Mouse (Mus musculus) left cerebral cortex, postnatal 36 days (tissue): Measurements from ENCODE around the gene 2310034G01Rik. TPM values are rescaled to one million over a fixed set of nuclear protein-coding genes. Genes with fewer than 3 reads are reported as not detected.
A peak's percentile ranks its signal among the peaks of the same experiment; 100 is the strongest.

Experiments
- DNase-seq, 2 experiments: peaks; one replicate each; pipeline ENCODE4 v3.0.0; 2021 to 2022; ENCODE audit warnings: low spot score in 2 of 2, mixed read lengths in 1 of 2
- intact Hi-C: fragments of 180-260 bp; cut with DNase I; formaldehyde crosslinking; loops from one replicate; pipeline ENCODE4 v1.15.1; 2025
- total RNA-seq, 2 experiments: library from RNA; stranded (reverse); gene quantifications; 2 replicates each; pipeline ENCODE4 v1.2.3; 2021

Gene 2310034G01Rik
- total RNA-seq = under 1 TPM; 0.62 to 0.68 TPM

GRCm38 (mm10) chr19:46350168-46350932 lies at the start of gene 2310034G01Rik:
TSS of gene 2310034G01Rik (minus strand) at chr19:46350302.
- no peak for DNase-seq
- intact Hi-C loops = no loop called here

GRCm38 (mm10) chr19:46399886-46400285 lies 49.8 kb upstream of the 2310034G01Rik start:
- intact Hi-C loops = loop anchor here (5.0 kb wide), 1 partner anchor 127 kb away; no protein-coding TSS in a partner anchor
- no peak for DNase-seq

GRCm38 (mm10) chr19:46399372-46399771 lies 49.3 kb upstream of the 2310034G01Rik start:
- DNase-seq = no peak
- intact Hi-C loops = loop anchor here (5.0 kb wide), 1 partner anchor 128 kb away; no protein-coding TSS in a partner anchor

- intact Hi-C loops = loop anchor here (5.0 kb wide), 1 partner anchor 129 kb away; no protein-coding TSS in a partner anchor
Measured at GRCm38 (mm10) chr19:46398401-46398800, 48.3 kb upstream of the 2310034G01Rik start.

GRCm38 (mm10) chr19:46397436-46398001 lies 47.4 kb upstream of the 2310034G01Rik start:
- DNase-seq = no peak
- intact Hi-C loops = loop anchor here (2.0 to 5.0 kb wide), 2 partner anchors 103 to 130 kb away; partner anchors contain the start of gene Trim8

More at GRCm38 (mm10) chr19:46398401-46398800, 48.3 kb upstream of the 2310034G01Rik start:
- no peak for DNase-seq

GRCm38 (mm10) chr19:46396686-46397435 lies 46.8 kb upstream of the 2310034G01Rik start, which contains the start of gene Sufu:
TSS of gene Sufu (plus strand) at chr19:46396896.
- intact Hi-C loops = loop anchor here (1.0 to 5.0 kb wide), 3 partner anchors 47 to 130 kb away; partner anchors contain the start of gene Trim8

GRCm38 (mm10) chr19:46396109-46396508 lies 46.0 kb upstream of the 2310034G01Rik start:
- intact Hi-C loops = loop anchor here (1.0 to 5.0 kb wide), 3 partner anchors 48 to 131 kb away; partner anchors contain the start of gene Trim8
- no peak for DNase-seq

More at GRCm38 (mm10) chr19:46396686-46397435, 46.8 kb upstream of the 2310034G01Rik start, which contains the start of gene Sufu:
- peak; percentile 97 to 98 for DNase-seq

GRCm38 (mm10) chr19:46395109-46396009 lies 45.3 kb upstream of the 2310034G01Rik start, which contains the start of gene Actr1a:
TSS of gene Actr1a (minus strand) at chr19:46395748.
- intact Hi-C loops = loop anchor here (1.0 to 5.0 kb wide), 3 partner anchors 49 to 132 kb away; partner anchors contain the start of gene Trim8
- DNase-seq = peak; percentile 95 to 97

GRCm38 (mm10) chr19:46394712-46395108 lies 44.6 kb upstream of the 2310034G01Rik start:
- DNase-seq = no peak
- intact Hi-C loops = loop anchor here (5.0 kb wide), 1 partner anchor 133 kb away; no protein-coding TSS in a partner anchor

- intact Hi-C loops = no loop called here
- DNase-seq = no peak
Measured at GRCm38 (mm10) chr19:46392018-46392417, 41.9 kb upstream of the 2310034G01Rik start.

- intact Hi-C loops = no loop called here
Measured at GRCm38 (mm10) chr19:46389872-46390271, 39.8 kb upstream of the 2310034G01Rik start.

GRCm38 (mm10) chr19:46382275-46382674 lies 32.2 kb upstream of the 2310034G01Rik start:
- DNase-seq = no peak
- intact Hi-C loops = no loop called here

More at GRCm38 (mm10) chr19:46389872-46390271, 39.8 kb upstream of the 2310034G01Rik start:
- no peak for DNase-seq

- intact Hi-C loops = no loop called here
- no peak for DNase-seq
Measured at GRCm38 (mm10) chr19:46375891-46376290, 25.8 kb upstream of the 2310034G01Rik start.

GRCm38 (mm10) chr19:46375489-46375888 lies 25.4 kb upstream of the 2310034G01Rik start:
- peak in 1 of 2 experiments; percentile 20 for DNase-seq

GRCm38 (mm10) chr19:46374477-46375088 lies 24.5 kb upstream of the 2310034G01Rik start:
- no peak for DNase-seq
- intact Hi-C loops = no loop called here

More at GRCm38 (mm10) chr19:46375489-46375888, 25.4 kb upstream of the 2310034G01Rik start:
- intact Hi-C loops = no loop called here

GRCm38 (mm10) chr19:46369204-46369603 lies 19.1 kb upstream of the 2310034G01Rik start:
- intact Hi-C loops = no loop called here

GRCm38 (mm10) chr19:46367798-46368590 lies 17.9 kb upstream of the 2310034G01Rik start:
- peak; percentile 57 to 80 for DNase-seq
- intact Hi-C loops = no loop called here

More at GRCm38 (mm10) chr19:46369204-46369603, 19.1 kb upstream of the 2310034G01Rik start:
- peak in 1 of 2 experiments; percentile 54 for DNase-seq
